Mouse (Mus musculus) kidney, adult 9 months (tissue): Measurements from ENCODE around the gene Fry.

ENCODE experiments used
- DNase-seq: peaks from one replicate; pipeline ENCODE4 v3.0.0; 2022

Fry gene

GRCm38 (mm10) chr5:150118455-150119241 is at the start of gene Fry:
TSS of gene Fry (plus strand) at chr5:150118645.
- DNase-seq, result peak; percentile 86

GRCm38 (mm10) chr5:150070086-150070485 is 48.4 kb upstream of the Fry start:
- peak; percentile 23 for DNase-seq

DNA sequence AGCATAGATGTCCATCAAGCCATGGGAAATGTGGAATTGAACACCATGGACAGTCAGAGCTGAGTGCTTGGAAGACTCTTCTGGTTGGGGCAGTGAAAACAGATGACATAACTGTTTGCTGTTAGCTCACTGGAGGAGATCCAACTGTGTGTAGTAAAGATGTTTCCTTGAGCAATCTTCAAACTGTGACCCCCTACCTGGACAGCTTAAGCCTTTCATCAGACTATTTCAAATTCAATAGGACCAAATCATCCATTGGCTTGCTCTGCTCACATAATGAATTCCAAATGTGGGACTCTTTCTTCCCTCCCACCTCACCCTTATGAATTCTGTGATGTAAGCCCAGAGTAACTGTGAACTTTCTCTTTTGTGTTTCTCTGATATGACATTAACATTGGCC is 46.7 kb upstream of the Fry start:
- DNase-seq, result no peak

- no peak for DNase-seq
Measured at GRCm38 (mm10) chr5:150079866-150080797, 38.3 kb upstream of the Fry start.

DNA sequence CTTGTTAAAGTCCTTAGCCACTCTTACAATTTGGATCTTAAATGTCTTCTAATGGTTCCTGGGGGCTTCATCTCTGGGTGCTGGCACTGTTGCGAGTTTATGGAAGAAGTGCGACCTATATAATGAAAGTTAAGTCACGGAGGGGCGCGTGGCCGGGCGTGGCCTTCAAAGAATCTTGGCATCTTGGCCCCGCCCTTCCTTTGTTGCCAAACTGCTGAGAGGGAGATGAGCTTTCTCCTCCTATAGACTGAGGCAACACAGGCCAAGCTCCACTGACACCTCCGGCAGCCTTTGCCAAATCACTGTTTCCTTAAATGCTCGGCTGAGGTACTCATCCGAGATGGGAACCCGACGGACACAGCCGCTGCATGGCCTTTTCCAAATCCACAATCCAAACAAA is 35.7 kb upstream of the Fry start:
- DNase-seq, result no peak

- DNase-seq, result no peak
Measured at GRCm38 (mm10) chr5:150083190-150083589, 35.3 kb upstream of the Fry start.

- peak; percentile 31 for DNase-seq
Measured at GRCm38 (mm10) chr5:150097620-150098019, 20.8 kb upstream of the Fry start.

GRCm38 (mm10) chr5:150098754-150099153 is 19.7 kb upstream of the Fry start:
- DNase-seq, result no peak

DNA sequence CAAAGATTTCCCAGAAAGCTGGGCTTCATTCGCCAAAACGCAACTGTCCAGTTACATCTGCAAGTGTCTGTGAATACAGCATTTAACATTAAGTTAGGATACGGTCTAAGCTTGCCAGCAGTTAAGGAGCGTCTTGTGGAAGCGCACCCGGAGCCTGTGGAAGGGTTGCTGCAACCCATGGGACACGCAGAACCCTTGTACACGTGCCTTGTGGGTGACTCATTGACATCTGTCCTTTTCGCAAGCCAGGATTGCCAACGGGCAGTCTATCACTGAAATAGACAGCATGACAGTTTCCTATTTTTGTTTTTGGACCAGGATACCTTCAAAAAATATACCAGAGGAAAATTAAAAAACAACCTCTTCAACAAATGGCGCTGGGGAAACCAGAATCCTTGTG is 16.7 kb upstream of the Fry start:
- no peak for DNase-seq

DNA sequence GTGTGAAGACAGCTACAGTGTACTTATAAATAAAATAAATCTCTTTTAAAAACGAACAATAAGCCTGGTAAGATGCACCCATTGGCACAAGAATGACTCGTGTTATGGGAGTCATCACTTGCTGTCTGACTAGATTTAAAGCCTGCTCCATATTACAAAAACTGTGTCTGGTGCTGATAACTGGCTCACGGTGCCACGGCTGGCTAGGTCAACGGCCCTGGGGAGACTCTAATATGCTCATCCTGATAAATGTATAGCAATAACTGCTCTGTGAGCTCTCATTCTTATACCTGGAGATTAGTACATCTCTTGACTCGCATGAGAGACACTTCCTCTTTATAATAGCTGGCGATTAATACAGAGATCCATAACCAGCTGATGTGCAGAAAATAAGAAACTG is 12.1 kb upstream of the Fry start:
- no peak for DNase-seq

DNA sequence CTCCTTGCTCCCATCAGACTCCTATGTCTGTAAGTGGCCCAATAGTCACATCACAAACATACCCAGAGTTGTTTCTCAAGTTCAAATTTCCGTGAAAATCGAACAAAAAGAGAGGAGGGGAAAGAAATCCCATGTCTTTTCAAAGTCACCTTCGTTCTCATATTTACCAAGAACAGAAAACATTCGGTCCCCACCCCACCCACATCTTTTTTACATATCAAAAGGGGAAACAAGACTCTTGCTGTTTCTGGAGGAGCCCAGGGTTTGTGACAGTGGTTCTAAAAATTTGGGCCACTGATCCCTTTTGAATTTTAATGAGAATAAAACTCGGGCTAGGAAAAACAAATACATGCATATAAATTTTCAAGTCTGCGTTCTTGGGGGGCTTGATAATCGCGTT is 7.2 kb upstream of the Fry start:
- DNase-seq, result no peak

GRCm38 (mm10) chr5:150114007-150114406 is 4.4 kb upstream of the Fry start:
- DNase-seq, result no peak

- DNase-seq, result no peak
Measured at GRCm38 (mm10) chr5:150114778-150115177, 3.7 kb upstream of the Fry start.

DNA sequence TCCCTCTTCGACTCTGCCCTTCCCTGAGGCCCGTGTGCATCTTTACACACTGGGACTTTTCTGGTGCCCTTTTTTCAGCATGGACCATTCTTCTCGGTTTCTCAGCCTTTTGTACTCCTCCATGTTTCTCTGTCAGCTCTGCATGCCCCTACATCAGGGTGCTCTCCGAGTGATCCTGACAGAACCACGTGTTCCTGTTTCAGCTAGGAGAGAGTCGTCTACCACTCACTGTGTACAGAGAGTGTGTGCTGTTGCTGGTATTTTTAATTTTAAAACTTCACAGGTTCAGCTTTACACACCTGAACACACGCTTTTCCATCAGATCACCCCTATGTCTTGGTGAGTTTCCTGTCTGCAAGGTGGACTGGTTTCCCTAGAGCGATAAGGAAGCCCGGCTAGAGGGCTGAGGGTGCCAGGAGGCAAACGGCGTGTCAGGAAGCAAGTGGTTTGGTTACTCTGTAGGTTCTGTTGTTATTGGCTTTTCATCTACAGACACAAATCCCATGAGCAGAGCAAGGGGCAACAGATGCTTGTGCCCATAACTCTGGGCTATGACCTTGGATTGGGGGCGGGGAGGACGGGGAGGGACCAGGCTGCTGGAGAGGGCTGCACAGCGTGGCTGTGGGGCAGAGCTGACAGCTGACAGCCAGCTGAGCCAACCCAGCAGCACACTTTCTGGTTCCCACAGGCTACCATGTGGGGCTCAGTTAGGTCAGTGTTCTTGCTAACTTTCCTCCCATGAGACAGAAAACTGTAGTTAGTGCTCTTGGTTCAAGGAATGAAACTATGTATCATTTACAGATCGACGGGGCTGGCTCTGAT is 3.0 kb upstream of the Fry start:
- no peak for DNase-seq

DNA sequence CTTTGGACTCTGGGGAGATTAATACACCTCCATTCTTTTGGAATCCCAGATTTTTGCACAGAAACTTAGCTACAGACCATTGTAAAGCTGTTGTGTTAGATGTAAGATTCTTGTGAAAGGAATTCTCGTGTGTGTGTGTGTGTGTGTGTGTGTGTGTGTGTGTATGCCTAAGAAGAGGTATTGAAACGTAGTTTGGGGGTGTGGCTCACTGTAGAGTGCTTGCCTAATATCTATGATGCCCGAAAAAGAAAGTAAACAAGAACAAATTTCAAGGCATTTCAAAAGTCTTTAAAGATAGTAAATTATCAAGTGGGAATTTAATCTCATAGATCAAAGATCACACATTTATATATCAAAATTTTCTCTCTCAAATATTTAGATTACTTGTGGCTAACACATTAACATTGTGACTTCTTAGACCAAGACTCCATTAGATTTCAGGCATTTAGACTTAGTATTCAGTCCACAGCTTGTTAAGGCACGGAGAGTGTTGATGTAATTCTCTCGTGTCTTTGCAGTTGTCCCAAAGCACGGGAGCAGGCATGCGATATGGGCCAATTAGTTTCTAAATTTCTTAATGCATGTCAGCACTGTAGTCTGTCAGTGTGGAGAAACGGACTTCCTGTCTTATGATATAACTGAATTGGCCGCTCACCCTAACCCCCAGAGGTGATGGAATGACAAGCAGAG is 2.1 kb upstream of the Fry start:
- DNase-seq, result no peak

- no peak for DNase-seq
Measured at GRCm38 (mm10) chr5:150116906-150117216, 1.6 kb upstream of the Fry start.

- DNase-seq, result no peak
Measured at GRCm38 (mm10) chr5:150118124-150118454, 356 bp upstream of the Fry start.

GRCm38 (mm10) chr5:150120676-150121075 is 2.2 kb downstream of the Fry start:
- no peak for DNase-seq

DNA sequence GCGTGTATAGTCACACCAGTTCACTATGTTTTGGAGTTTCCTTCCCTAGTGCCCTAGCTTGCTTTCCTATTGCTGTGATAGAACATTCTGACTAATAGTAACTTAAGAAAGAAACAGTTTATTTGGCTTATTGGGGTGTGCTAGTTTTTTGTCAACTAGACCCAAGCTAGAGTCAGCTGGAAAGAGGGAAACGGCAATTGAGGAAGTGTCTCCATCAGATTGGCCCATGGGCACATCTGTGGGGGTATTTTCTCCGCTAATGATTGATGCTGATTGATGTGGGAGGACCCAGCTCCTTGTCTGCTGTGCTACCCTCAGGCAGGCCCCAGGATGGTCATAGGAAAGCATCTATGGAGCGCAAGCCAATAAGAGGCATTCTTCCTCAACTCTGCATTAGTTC is 3.6 kb downstream of the Fry start:
- no peak for DNase-seq

GRCm38 (mm10) chr5:150122571-150122970 is 4.1 kb downstream of the Fry start:
- DNase-seq, result no peak

- no peak for DNase-seq
Measured at GRCm38 (mm10) chr5:150125920-150126319, 7.5 kb downstream of the Fry start.

DNA sequence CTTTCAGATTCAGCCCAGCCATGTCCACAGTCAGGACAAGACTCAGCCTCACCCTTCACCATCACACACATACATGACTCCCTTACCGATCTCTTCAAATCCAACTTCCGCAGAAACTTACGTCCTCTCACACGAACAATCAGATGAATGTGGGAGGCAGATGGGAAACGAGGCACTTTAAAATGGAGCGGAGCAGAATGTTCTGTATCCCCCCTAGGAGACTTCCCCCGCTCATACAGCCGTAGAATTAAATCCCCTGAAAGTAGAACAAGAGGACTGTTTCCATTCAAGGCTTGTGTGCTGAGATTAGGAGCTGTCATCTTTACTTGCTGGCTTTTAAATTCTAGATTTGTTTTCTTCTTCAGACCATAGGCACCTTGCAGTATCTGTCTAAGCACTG is 10.0 kb downstream of the Fry start:
- no peak for DNase-seq

- DNase-seq, result no peak
Measured at GRCm38 (mm10) chr5:150130144-150130543, 11.7 kb downstream of the Fry start.
